ENCODE assay signal across 15 mouse cellular contexts in the genomic region with DNA sequence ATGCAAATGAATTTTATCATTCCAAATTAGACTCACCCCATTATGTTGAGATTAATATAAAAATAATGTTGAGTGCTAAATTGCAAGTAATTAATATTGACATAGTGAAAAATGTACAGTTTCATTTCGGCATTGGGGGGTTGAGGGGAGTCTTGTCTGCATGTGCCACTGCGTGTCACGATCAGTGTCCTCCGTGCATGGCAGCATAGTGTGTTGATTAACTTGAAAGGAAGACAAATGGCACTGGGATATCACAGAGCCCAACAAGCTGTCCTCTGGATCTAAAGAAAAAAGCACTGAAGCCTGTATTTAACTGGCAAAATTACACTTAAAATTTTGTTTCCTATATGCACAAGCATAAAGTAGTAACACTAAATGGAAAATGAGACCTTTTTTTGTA.
"Had no signal": no experiment of that assay in that cellular context is flagged by ENCODE, and none has a peak within 500 bp of the region (broad histone marks: within the 10 kb centered on the region; RNA-seq: fewer than 3 reads in every experiment).

No protein-coding gene starts in this region.

- H3K4me3 ChIP-seq: neural tube, embryonic 15.5 days; stomach, embryonic 15.5 days had no signal

- H3K4me2 ChIP-seq: neural tube, embryonic 15.5 days; stomach, embryonic 15.5 days had no signal

- H3K27ac ChIP-seq: neural tube, embryonic 15.5 days; stomach, embryonic 15.5 days; stomach, postnatal 0 days had no signal

- H3K4me1 ChIP-seq: neural tube, embryonic 15.5 days; stomach, embryonic 15.5 days had no signal

- H3K36me3 ChIP-seq: neural tube, embryonic 15.5 days; stomach, embryonic 15.5 days had no signal

- H3K9ac ChIP-seq: neural tube, embryonic 15.5 days; stomach, embryonic 15.5 days had no signal

- H3K9me3 ChIP-seq: neural tube, embryonic 15.5 days; stomach, embryonic 15.5 days had no signal

- DNase-seq: retina, postnatal 1 day; right cerebral cortex, adult 18-20 months; right cerebral cortex, postnatal 14 days; right cerebral cortex, postnatal 25 days; right cerebral cortex, postnatal 4 days; spleen, adult 18-20 months; thymus, adult 18-20 months; thymus, adult 2 months; thymus, postnatal 14 days; thymus, postnatal 25 days; thymus, postnatal 36 days; thymus, postnatal 4 days had no signal

- H3K27me3 ChIP-seq: neural tube, embryonic 15.5 days; stomach, embryonic 15.5 days had no signal
